In genomic region chr10:99108431-99108982, GRCm38 (mm10) we compare ENCODE assay signal across 8 mouse cellular contexts. TPM values are rescaled to one million over a fixed set of nuclear protein-coding genes. Genes with fewer than 3 reads are reported as not detected.
A peak's percentile ranks its signal among the peaks of the same experiment; 100 is the strongest.
DNase-seq lines count a peak whose midpoint lies in the region; ATAC-seq and TF ChIP-seq lines count a peak whose summit lies in the region.

No protein-coding gene starts in this region.

- 29% methylated on average over 12 of the region's 12 CpGs for WGBS in kidney, adult 2 months
- WGBS in heart, postnatal 0 days = 27% methylated on average over 12 of the region's 12 CpGs
- 34% methylated on average over 12 of the region's 12 CpGs for WGBS in midbrain, embryonic 12.5 days

- no peak for TF ChIP-seq RAD21 in MEL (IDR thresholded peaks at IDR 0.05; ENCODE audit: low read depth, low read length)

- H3K4me2 ChIP-seq in heart, postnatal 0 days (ENCODE audit: low read depth, low read length) = peak overlapping the region; percentile 100
- H3K4me2 ChIP-seq in midbrain, embryonic 12.5 days (replicated peaks) = peak overlapping the region; percentile 89

- 0 out of 2 replicates have a peak, but pooled peaks have one; percentile 3 for ATAC-seq in heart, postnatal 0 days (ENCODE audit: insufficient read depth, low read depth)
- ATAC-seq in midbrain, embryonic 12.5 days (ENCODE audit: low FRiP score, low read depth) = no peak

- H3K79me2 ChIP-seq in MEL (ENCODE audit: control insufficient read depth, insufficient read depth, low read length, poor library complexity) = peaks cover 13% of the 10 kb centered on the region

- H3K27ac ChIP-seq in kidney, adult 2 months (ENCODE audit: insufficient read depth, low read depth, low read length) = peak overlapping the region; percentile 33; the same call in 1 of the 2 replicates
- H3K27ac ChIP-seq in MEL (ENCODE audit: control insufficient read depth, low read depth, low read length) = no peak overlapping the region
- peak overlapping the region; percentile 28; the same call in 1 of the 2 replicates for H3K27ac ChIP-seq in heart, postnatal 0 days (ENCODE audit: low read depth)
- H3K27ac ChIP-seq in midbrain, embryonic 12.5 days (replicated peaks) = no peak overlapping the region

- DNase-seq in kidney, adult 2 months = no peak
- DNase-seq in kidney, postnatal 14 days = no peak
- DNase-seq in MEL (ENCODE audit: low read depth, low spot score) = no peak
- no peak for DNase-seq in heart, postnatal 0 days (ENCODE audit: low spot score)
- DNase-seq in B cell, adult 2 months = no peak
- no peak for DNase-seq in thymus, adult 18-20 months
- DNase-seq in adrenal gland, postnatal 4 days (ENCODE audit: low spot score in 2 of 2) = no peak

- no peak for TF ChIP-seq POLR2A in kidney, adult 2 months (IDR thresholded peaks at IDR 0.05; ENCODE audit: low read depth, low read length)
- no peak for TF ChIP-seq POLR2A in MEL (IDR thresholded peaks at IDR 0.05; ENCODE audit: control insufficient read depth in 1 of 2, insufficient read depth in 1 of 2, low read depth in 1 of 2, low read length in 2 of 2, poor library complexity in 1 of 2)

- H3K4me1 ChIP-seq in kidney, adult 2 months (ENCODE audit: control insufficient read depth, insufficient read depth, low read length) = peaks cover 6% of the 10 kb centered on the region
- peaks cover 0 to 4% of the 10 kb centered on the region in 2 experiments; a peak in 1 of 4 replicates for H3K4me1 ChIP-seq in MEL (ENCODE audit: control insufficient read depth in 1 of 2, insufficient read depth in 2 of 2, low read length in 2 of 2)
- H3K4me1 ChIP-seq in heart, postnatal 0 days (ENCODE audit: control insufficient read depth, insufficient read depth) = peaks cover 5% of the 10 kb centered on the region; the same call in 1 of the 2 replicates
- H3K4me1 ChIP-seq in midbrain, embryonic 12.5 days = peaks cover 28% of the 10 kb centered on the region

- H3K9me3 ChIP-seq in MEL (replicated peaks; ENCODE audit: insufficient read depth, low read length) = no peaks in the 10 kb centered on the region
- H3K9me3 ChIP-seq in heart, postnatal 0 days (replicated peaks; ENCODE audit: control insufficient read depth, low read length) = no peaks in the 10 kb centered on the region
- no peaks in the 10 kb centered on the region for H3K9me3 ChIP-seq in midbrain, embryonic 12.5 days

- TF ChIP-seq EP300 in MEL (IDR thresholded peaks at IDR 0.05; ENCODE audit: low read depth in 1 of 2, low read length in 2 of 2) = no peak
- no peak for TF ChIP-seq EP300 in heart, postnatal 0 days (IDR thresholded peaks at IDR 0.05; ENCODE audit: low read depth)

- H3K27me3 ChIP-seq in kidney, adult 2 months (replicated peaks; ENCODE audit: control insufficient read depth, insufficient read depth, low read length) = no peaks in the 10 kb centered on the region
- H3K27me3 ChIP-seq in MEL (ENCODE audit: control insufficient read depth in 1 of 2, insufficient read depth in 2 of 2, low read length in 2 of 2) = no peaks in the 10 kb centered on the region
- no peaks in the 10 kb centered on the region for H3K27me3 ChIP-seq in heart, postnatal 0 days (ENCODE audit: control insufficient read depth, insufficient read depth, low read length)
- no peaks in the 10 kb centered on the region; the same call in 1 of the 2 replicates for H3K27me3 ChIP-seq in midbrain, embryonic 12.5 days

- no peak for TF ChIP-seq CTCF in kidney, adult 2 months (conservative IDR thresholded peaks at IDR 0.05; ENCODE audit: insufficient read depth, insufficient read length, low read depth, low read length)
- TF ChIP-seq CTCF in MEL (IDR thresholded peaks at IDR 0.05 in 2 of 3, conservative IDR thresholded peaks at IDR 0.05 in 1 of 3; ENCODE audit: control insufficient read depth in 1 of 3, insufficient read depth in 1 of 3, low read depth in 2 of 3, low read length in 3 of 3, poor library complexity in 1 of 3, severe bottlenecking in 1 of 3) = no peak
- TF ChIP-seq CTCF in heart, postnatal 0 days (IDR thresholded peaks at IDR 0.05; ENCODE audit: low read depth) = no peak

- H3K36me3 ChIP-seq in kidney, adult 2 months (ENCODE audit: control insufficient read depth, insufficient read depth, low read length) = no peaks in the 10 kb centered on the region
- H3K36me3 ChIP-seq in MEL (ENCODE audit: control insufficient read depth in 1 of 2, insufficient read depth in 2 of 2, low read length in 2 of 2) = no peaks in the 10 kb centered on the region; a peak in 1 of 4 replicates
- 0 out of 2 replicates have a peak, but pooled peaks cover 5% of the 10 kb centered on the region for H3K36me3 ChIP-seq in heart, postnatal 0 days (replicated peaks; ENCODE audit: control insufficient read depth, insufficient read depth, low read length)
- H3K36me3 ChIP-seq in midbrain, embryonic 12.5 days = peaks cover 20% of the 10 kb centered on the region

- peak overlapping the region; percentile 94 for H3K4me3 ChIP-seq in kidney, adult 2 months (ENCODE audit: insufficient read depth, low read depth, low read length)
- H3K4me3 ChIP-seq in MEL (ENCODE audit: control insufficient read depth in 1 of 2, insufficient read depth in 1 of 2, low read depth in 2 of 2, low read length in 2 of 2) = peak overlapping the region; percentile 71 to 89
- peak overlapping the region; percentile 100 for H3K4me3 ChIP-seq in heart, postnatal 0 days (ENCODE audit: low read depth, low read length)
- H3K4me3 ChIP-seq in midbrain, embryonic 12.5 days = peak overlapping the region; percentile 97

- H3K9ac ChIP-seq in MEL (ENCODE audit: control insufficient read depth, low read depth, low read length, poor library complexity, severe bottlenecking) = peak overlapping the region; percentile 88
- peak overlapping the region; percentile 70 for H3K9ac ChIP-seq in heart, postnatal 0 days (replicated peaks; ENCODE audit: low read depth, low read length)
- peak overlapping the region; percentile 94 for H3K9ac ChIP-seq in midbrain, embryonic 12.5 days (replicated peaks)

TF ChIP-seq in MEL, 35 proteins besides CTCF, POLR2A, EP300 and RAD21:
- TF ChIP-seq ZC3H11A (IDR thresholded peaks at IDR 0.05; ENCODE audit: low read depth, low read length) (no peak), TAL1 (IDR thresholded peaks at IDR 0.05; ENCODE audit: low read length) (no peak), ELF1 (IDR thresholded peaks at IDR 0.05; ENCODE audit: low read depth, low read length) (no peak), ETS1 (IDR thresholded peaks at IDR 0.05; ENCODE audit: low read depth, low read length) (no peak), TBP (IDR thresholded peaks at IDR 0.05; ENCODE audit: low read depth, low read length) (no peak), POLR2AphosphoS2 (IDR thresholded peaks at IDR 0.05; ENCODE audit: low read length) (no peak), NRF1 (IDR thresholded peaks at IDR 0.05; ENCODE audit: insufficient read depth, low read depth, low read length, poor library complexity, severe bottlenecking) (no peak), SMC3 (IDR thresholded peaks at IDR 0.05; ENCODE audit: low read depth, low read length) (no peak), ZMIZ1 (IDR thresholded peaks at IDR 0.05; ENCODE audit: low read depth, low read length) (no peak), NELFE (IDR thresholded peaks at IDR 0.05; ENCODE audit: low read depth, low read length) (no peak), CHD1 (IDR thresholded peaks at IDR 0.05; ENCODE audit: low read depth, low read length) (no peak), SIN3A (IDR thresholded peaks at IDR 0.05; ENCODE audit: low read length) (no peak), MYB (IDR thresholded peaks at IDR 0.05; ENCODE audit: low read depth, low read length) (no peak)

RNA-seq across cellular contexts. Expression of gene Galnt4, which starts 0.5 kb away (rescaled TPM):
- 1.7 and 1.8 TPM in 2 replicates for polyA plus RNA-seq in kidney, adult 2 months (2012; rRNA removed)
- total RNA-seq in MEL (2012; rRNA removed) = 1.2 and 1.7 TPM in 2 replicates
- polyA plus RNA-seq in MEL (2012; ENCODE audit: insufficient read depth in 1 of 2, insufficient read length in 2 of 2, low read depth in 1 of 2, low replicate concordance in 2 of 2, missing spikeins in 1 of 2) = 1 to 10 TPM in 1 of 2 experiments, not detected in 1; 1.6 TPM
- total RNA-seq in heart, postnatal 0 days (2014; rRNA removed; ENCODE audit: low replicate concordance) = 3.7 and 5.6 TPM in 2 replicates
- polyA plus RNA-seq in heart, postnatal 0 days (2015; fragmentation: Nextera tagmentation; extraction: Ambion mirVana) = 3.2 and 3.4 TPM in 2 replicates
- 5.1 and 5.3 TPM in 2 replicates for polyA plus RNA-seq in midbrain, embryonic 12.5 days (2016; fragmentation: Nextera tagmentation; extraction: Ambion mirVana)
- total RNA-seq in adrenal gland, postnatal 4 days (2021) = 10 to 100 TPM; 10.4 to 11.0 TPM

RNA-seq across cellular contexts. Expression of gene Poc1b, which starts 1.7 kb away (rescaled TPM):
- polyA plus RNA-seq in kidney, adult 2 months (2012; rRNA removed) = 6.9 and 10.2 TPM in 2 replicates
- total RNA-seq in MEL (2012; rRNA removed) = 3.3 and 5.5 TPM in 2 replicates
- polyA plus RNA-seq in MEL (2012; ENCODE audit: insufficient read depth in 1 of 2, insufficient read length in 2 of 2, low read depth in 1 of 2, low replicate concordance in 2 of 2, missing spikeins in 1 of 2) = 10 to 100 TPM in 1 of 2 experiments, not detected in 1; 15.3 TPM
- total RNA-seq in heart, postnatal 0 days (2014; rRNA removed; ENCODE audit: low replicate concordance) = 5.2 and 7.4 TPM in 2 replicates
- 3.2 and 3.6 TPM in 2 replicates for polyA plus RNA-seq in heart, postnatal 0 days (2015; fragmentation: Nextera tagmentation; extraction: Ambion mirVana)
- polyA plus RNA-seq in midbrain, embryonic 12.5 days (2016; fragmentation: Nextera tagmentation; extraction: Ambion mirVana) = 20.4 and 23.6 TPM in 2 replicates
- total RNA-seq in adrenal gland, postnatal 4 days (2021) = 10 to 100 TPM; 15.1 to 16.4 TPM

RNA-seq across cellular contexts. Expression of gene Phxr2, which starts 17.6 kb away (rescaled TPM):
- not detected in 2 replicates for polyA plus RNA-seq in kidney, adult 2 months (2012; rRNA removed)
- total RNA-seq in MEL (2012; rRNA removed) = not detected in 2 replicates
- not detected for polyA plus RNA-seq in MEL (2012; ENCODE audit: insufficient read depth in 1 of 2, insufficient read length in 2 of 2, low read depth in 1 of 2, low replicate concordance in 2 of 2, missing spikeins in 1 of 2)
- not detected in 2 replicates for total RNA-seq in heart, postnatal 0 days (2014; rRNA removed; ENCODE audit: low replicate concordance)
- polyA plus RNA-seq in heart, postnatal 0 days (2015; fragmentation: Nextera tagmentation; extraction: Ambion mirVana) = not detected in 2 replicates
- polyA plus RNA-seq in midbrain, embryonic 12.5 days (2016; fragmentation: Nextera tagmentation; extraction: Ambion mirVana) = not detected in 2 replicates
- not detected for total RNA-seq in adrenal gland, postnatal 4 days (2021)

Comparison
In these comparisons a context has a peak if more than half of its experiments do, and no peak if none do; other contexts are left out.
1. H3K27ac ChIP-seq: peak in kidney, adult 2 months (single experiment) and heart, postnatal 0 days (single experiment); none in MEL (single experiment) and midbrain, embryonic 12.5 days (single experiment).
2. Peak in every context shown above with its lines, with median percentiles within 50 percentile points of each other: H3K4me3 ChIP-seq and H3K9ac ChIP-seq.